Mouse (Mus musculus) olfactory bulb, adult 2 months (tissue): ENCODE data around the gene Paqr3. TPM values are rescaled to one million over a fixed set of nuclear protein-coding genes. Genes with fewer than 3 reads are reported as not detected.

ENCODE experiments used
- H3K27ac ChIP-seq: fragments of 200-500 bp; 2 replicates; pipeline ENCODE4 v1.5.1; 2012; ENCODE audit warnings: low read depth, low read length; ENCODE audit not compliant: insufficient read depth
- H3K4me1 ChIP-seq: fragments of 200-500 bp; 2 replicates; pipeline ENCODE4 v1.6.1; 2012; ENCODE audit warnings: low read length; ENCODE audit not compliant: control insufficient read depth, insufficient read depth
- H3K4me3 ChIP-seq: fragments of 200-500 bp; 2 replicates; pipeline ENCODE4 v1.5.1; 2012; ENCODE audit warnings: mild to moderate bottlenecking, low read depth, low read length, moderate library complexity; ENCODE audit not compliant: insufficient read depth
- CTCF ChIP-seq: fragments of 200-500 bp; IDR thresholded peaks from 2 replicates; pipeline ENCODE4 v1.5.1; 2012; ENCODE audit warnings: low read depth, mild to moderate bottlenecking, low read length, moderate library complexity; ENCODE audit not compliant: insufficient read depth
- POLR2A ChIP-seq: fragments of 200-500 bp; IDR thresholded peaks from 2 replicates; pipeline ENCODE4 v1.6.1; 2012; ENCODE audit warnings: mild to moderate bottlenecking, low read depth, low read length, moderate library complexity; ENCODE audit not compliant: insufficient read depth
- WGBS: fragments of 180-500 bp; shearing (Covaris S2); methylation state at CpG from one replicate; pipeline ENCODE4 v1.1.7; 2018; 5-methylcytosine and 5-hydroxymethylcytosine counted together
- polyA plus RNA-seq: library from polyadenylated mRNA; stranded (reverse); fragments of >200 nt; gene quantifications from 2 replicates; pipeline ENCODE4 v1.2.4, GENCODE M21; 2012; ENCODE audit warnings: low replicate concordance; ENCODE audit not compliant: missing spikeins, insufficient read depth, insufficient read length

Paqr3 gene
- polyA plus RNA-seq, 1 experiment = not detected

DNA sequence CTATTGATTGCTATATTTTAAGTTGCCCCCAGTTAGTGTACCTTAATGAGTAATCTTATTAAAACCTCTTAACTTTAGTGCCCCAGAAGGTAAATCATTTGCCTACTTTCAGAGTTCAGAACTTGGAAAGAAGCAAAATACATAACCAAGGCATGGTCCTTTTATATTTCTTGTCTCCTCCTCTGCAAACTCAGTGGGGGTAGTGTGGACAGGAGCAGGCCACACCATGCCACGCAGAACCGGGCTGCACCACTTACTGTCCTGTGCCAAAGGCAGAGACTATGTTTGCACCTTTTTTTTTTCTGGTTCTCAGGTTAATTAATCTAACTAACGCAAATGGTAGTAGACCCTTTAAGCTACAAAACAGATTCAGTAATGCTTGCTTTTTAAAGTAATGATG is 22.0 kb downstream of the Paqr3 start:
- no peak overlapping the region for H3K4me3 ChIP-seq
- TF ChIP-seq POLR2A (no peak), CTCF (no peak)
- H3K4me1 ChIP-seq = no peaks in the 10 kb centered on the region
- no peak overlapping the region for H3K27ac ChIP-seq
- WGBS = 95% methylated on average over 3 of the region's 3 CpGs

DNA sequence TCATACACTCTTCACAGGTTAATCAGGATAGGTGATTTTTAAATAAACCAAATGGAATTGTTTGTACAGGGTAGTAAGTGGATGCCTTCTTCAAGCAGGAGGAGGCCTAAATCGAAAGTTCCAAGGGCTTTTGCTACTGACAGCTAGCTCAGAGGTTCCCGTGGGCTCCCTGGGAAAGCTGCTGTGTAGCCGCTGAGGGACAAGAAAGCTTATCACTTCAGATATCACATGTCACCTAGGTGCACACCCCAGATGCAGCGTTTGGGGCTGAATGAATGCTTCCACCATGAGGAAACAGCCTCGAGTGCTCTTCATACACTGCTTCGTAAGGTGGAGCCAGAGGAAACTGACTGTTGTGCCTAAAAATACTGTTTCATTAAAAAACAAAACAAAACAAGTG is 23.2 kb downstream of the Paqr3 start:
- Histone ChIP-seq H3K4me1 (no peaks in the 10 kb centered on the region), H3K4me3 (no peak overlapping the region), H3K27ac (no peak overlapping the region)
- TF ChIP-seq CTCF (no peak), POLR2A (no peak)
- WGBS = 88% methylated on average over 6 of the region's 6 CpGs

DNA sequence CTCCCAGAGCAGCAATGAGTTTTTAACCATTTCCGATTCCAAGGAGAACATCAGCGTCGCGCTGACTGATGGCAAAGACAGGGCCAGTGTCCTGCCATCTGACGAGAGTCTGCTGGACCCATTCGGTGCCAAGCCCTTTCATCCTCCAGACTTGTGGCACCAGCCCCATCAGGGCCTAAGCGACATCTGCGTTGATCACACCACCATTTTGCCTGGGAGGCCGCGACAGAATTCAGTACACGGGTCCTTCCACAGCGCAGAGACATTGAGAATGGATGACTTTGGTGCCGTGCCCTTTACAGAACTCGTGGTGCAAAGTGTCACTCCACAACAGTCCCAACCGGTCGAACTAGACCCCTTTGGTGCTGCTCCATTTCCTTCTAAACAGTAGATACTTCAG is 23.6 kb downstream of the Paqr3 start:
- 95% methylated on average over 16 of the region's 16 CpGs for WGBS
- no peak overlapping the region for H3K27ac ChIP-seq
- no peak overlapping the region for H3K4me3 ChIP-seq
- TF ChIP-seq CTCF (no peak), POLR2A (no peak)
- no peaks in the 10 kb centered on the region for H3K4me1 ChIP-seq

DNA sequence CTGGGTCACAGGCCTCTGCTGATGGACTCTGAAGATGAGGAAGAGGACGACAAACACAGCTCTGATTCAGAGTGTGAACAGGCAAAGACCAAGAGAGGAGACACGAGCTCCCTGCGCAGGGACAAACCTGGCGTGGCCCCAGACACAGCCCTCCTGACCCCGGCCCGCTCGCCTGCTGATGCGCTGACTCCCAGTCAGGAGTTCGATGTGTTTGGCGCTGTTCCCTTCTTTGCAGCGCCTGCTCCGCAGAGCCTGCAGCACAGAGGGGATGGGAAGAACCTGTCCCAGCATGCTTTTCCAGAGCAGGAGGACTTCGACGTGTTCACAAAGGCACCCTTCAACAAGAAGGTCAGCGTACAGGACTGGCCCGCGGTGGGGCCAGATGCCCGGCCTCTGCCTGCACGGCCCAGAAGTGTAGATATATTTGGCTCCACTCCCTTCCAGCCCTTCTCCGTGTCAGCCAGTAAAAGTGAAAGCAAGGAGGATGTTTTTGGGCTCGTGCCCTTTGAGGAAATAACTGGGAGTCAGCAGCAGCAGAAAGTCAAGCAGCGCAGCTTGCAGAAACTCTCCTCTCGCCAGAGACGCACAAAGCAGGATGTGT is 24.3 kb downstream of the Paqr3 start:
- 79% methylated on average over 24 of the region's 24 CpGs for WGBS
- H3K4me1 ChIP-seq = no peaks in the 10 kb centered on the region

DNA sequence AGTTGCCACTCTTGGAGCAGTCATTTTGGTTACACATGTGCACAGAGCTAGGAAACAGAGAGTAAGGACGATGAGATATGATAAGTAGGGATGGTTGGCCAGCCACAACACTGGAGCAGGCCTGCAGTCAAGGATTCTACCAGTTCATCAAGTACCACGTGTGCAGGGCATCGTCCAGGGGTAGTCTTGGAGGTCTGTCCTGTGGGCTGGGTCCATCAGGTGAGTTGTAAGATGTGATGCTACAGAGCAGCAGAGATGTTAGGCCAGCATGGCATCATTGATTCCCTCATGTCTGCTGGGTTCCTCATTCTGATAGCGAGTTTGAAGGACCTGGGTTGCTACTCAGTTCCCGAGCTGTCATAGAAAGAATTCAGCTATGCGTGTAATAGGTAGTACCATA is 26.3 kb downstream of the Paqr3 start:
- 97% methylated on average over 6 of the region's 6 CpGs for WGBS
- H3K4me3 ChIP-seq = no peak overlapping the region
- no peak for TF ChIP-seq POLR2A
- no peak for TF ChIP-seq CTCF

More for the DNA sequence above, 24.3 kb downstream of the Paqr3 start:
- Histone ChIP-seq H3K4me3 (no peak overlapping the region), H3K27ac (no peak overlapping the region)
- TF ChIP-seq POLR2A (no peak), CTCF (no peak)

DNA sequence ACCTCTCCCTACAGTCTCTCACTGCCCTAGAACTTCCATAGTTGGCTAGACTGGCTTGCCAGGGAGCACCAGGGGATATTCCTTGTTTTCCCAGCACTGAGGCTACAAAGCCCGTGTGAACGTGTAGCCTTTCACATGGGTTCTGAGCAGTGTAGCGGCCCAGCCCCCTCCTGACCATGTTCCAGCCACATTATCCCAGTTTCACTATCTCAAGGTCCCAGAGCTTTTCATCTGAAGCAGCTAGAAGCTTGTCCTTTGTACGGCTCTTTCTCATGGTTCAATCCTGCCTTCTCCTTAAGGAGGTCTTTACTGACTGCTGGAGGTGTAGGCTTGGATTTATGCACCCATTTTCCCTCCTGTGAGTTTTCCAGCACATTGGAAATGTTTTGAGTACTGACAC is 26.9 kb downstream of the Paqr3 start:
- Histone ChIP-seq H3K4me3 (no peak overlapping the region), H3K27ac (no peak overlapping the region), H3K4me1 (no peaks in the 10 kb centered on the region)
- WGBS = 75% methylated on average over 4 of the region's 4 CpGs
- TF ChIP-seq POLR2A (no peak), CTCF (no peak)

More for the DNA sequence above, 26.3 kb downstream of the Paqr3 start:
- no peak overlapping the region for H3K27ac ChIP-seq
- no peaks in the 10 kb centered on the region for H3K4me1 ChIP-seq

DNA sequence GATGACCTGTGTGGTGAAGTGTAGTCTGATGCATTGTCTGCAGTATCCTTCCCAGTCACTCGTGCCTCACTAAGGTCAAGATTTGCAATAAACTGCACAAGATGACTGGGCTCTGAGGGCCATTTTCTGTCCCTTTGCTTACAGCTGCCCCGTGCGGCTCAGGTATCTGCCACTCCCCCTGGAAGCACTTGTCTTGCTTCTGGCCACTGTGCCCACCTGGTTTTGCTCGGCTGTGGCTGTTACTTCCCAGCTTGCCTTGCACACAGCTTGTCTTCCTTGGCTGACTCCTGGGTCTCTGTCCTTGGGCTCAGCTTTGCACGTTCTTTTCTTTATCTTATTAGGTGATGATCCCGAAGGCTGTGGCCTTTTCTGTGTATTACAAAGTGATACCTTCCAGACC is 27.7 kb downstream of the Paqr3 start:
- Histone ChIP-seq H3K4me1 (no peaks in the 10 kb centered on the region), H3K4me3 (no peak overlapping the region), H3K27ac (no peak overlapping the region)
- TF ChIP-seq CTCF (no peak), POLR2A (no peak)
- 92% methylated on average over 6 of the region's 6 CpGs for WGBS

DNA sequence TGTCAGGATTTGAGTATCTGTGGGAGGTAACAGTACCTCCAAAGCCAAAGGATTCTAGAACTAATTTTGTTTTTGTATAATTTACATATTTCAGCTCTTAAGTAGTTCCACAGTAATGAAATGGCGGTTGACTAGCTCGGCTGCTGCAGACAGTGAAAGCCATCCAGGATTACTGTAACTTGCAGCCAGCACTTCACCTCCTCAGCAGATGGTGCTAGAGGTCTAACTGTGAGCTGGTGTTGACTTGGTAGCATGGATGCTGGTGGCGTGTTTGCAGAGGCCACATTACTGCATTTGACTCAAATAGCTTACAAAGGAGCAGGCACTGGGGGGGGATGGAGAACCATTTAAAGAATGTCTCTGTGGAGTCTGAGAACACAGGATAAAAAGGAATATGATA is 29.9 kb downstream of the Paqr3 start:
- no peaks in the 10 kb centered on the region for H3K4me1 ChIP-seq
- 62% methylated on average over 3 of the region's 3 CpGs for WGBS
- no peak overlapping the region for H3K4me3 ChIP-seq
- H3K27ac ChIP-seq = no peak overlapping the region
- TF ChIP-seq POLR2A (no peak), CTCF (no peak)

DNA sequence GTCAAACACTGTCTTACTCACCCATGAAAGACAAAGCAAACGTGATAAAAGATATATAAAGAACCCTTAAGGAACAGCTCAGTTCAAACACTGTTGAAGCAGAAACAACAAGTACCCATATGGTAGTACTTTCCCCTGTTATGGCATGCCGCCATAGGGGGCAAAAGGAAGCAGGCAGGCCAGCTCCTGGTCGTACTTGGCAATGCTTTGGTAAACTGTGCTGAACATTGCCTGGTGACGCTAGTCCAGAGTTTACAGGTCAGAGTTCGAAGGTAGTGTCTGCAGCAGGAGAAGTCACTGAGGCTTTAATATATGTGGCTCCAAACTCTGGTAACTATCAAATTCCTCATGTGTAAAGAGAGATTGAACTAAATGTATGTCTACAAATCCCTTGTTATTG is 32.8 kb downstream of the Paqr3 start:
- TF ChIP-seq CTCF = no peak
- TF ChIP-seq POLR2A = no peak
- H3K4me3 ChIP-seq = no peak overlapping the region
- H3K4me1 ChIP-seq = no peaks in the 10 kb centered on the region
- H3K27ac ChIP-seq = no peak overlapping the region
- 93% methylated on average over 5 of the region's 5 CpGs for WGBS

DNA sequence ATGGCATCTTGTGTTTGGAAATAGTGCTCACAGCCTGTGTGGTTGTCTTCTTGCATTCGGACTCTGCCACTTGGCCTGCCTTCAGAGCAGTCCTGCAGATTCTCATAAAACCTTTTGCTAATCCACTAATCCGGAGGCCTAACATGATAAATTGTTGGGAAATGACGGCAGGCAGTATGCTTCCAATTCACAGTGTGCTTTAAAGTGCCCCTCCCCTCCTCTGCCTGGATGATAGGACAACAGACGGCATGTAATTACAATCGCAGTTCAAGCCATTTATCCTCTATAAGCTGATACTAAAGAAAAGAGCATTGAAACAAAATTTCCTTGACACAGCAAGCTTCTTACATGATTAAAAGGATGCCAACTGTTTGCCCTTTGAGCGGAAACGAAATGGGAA is 33.7 kb downstream of the Paqr3 start:
- WGBS = 58% methylated on average over 7 of the region's 7 CpGs
- H3K4me3 ChIP-seq = no peak overlapping the region
- TF ChIP-seq POLR2A = no peak
- H3K27ac ChIP-seq = no peak overlapping the region
- no peaks in the 10 kb centered on the region for H3K4me1 ChIP-seq
